ENCODE assay signal across 8 mouse cellular contexts in the genomic region with DNA sequence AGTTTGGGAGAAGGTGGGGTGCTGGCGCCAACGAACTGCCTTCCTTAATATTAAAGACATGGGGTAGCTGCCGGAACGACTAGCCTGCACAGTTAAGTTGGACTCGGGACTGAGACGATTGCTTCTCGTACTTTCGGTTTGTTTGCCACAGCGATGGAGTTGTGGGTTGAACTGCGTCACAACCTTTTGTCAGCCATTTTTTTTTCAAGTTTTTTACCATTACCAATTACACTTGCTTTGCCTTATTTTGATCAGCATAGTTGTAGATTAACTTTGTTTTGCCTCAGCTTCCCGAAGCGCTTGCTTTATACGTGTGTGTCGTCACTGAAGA. TPM values are rescaled to one million over a fixed set of nuclear protein-coding genes. Genes with fewer than 3 reads are reported as not detected.
DNase-seq lines count a peak whose midpoint lies in the region; ATAC-seq and TF ChIP-seq lines count a peak whose summit lies in the region.

No protein-coding gene starts in this region.

- peak overlapping the region; percentile 99 for H3K27ac ChIP-seq in heart, embryonic 16.5 days (ENCODE audit: low read length)
- peak overlapping the region; percentile 89 for H3K27ac ChIP-seq in hindbrain, embryonic 15.5 days (replicated peaks)
- H3K27ac ChIP-seq in midbrain, embryonic 13.5 days = peak overlapping the region; percentile 91

- CTCF ChIA-PET in Patski (lab: Charles Lee) = interaction anchor here (1.4 to 15.1 kb wide), 2 partner anchors 12 to 40 kb away, joined by 3 to 137 read pairs; a partner anchor contains a TSS

- H3K9me3 ChIP-seq in heart, embryonic 16.5 days (replicated peaks; ENCODE audit: control insufficient read depth, low read length) = no peaks in the 10 kb centered on the region
- H3K9me3 ChIP-seq in hindbrain, embryonic 15.5 days = no peaks in the 10 kb centered on the region
- no peaks in the 10 kb centered on the region for H3K9me3 ChIP-seq in midbrain, embryonic 13.5 days

- H3K27me3 ChIP-seq in heart, embryonic 16.5 days (ENCODE audit: control insufficient read depth, insufficient read depth, low read length) = no peaks in the 10 kb centered on the region
- H3K27me3 ChIP-seq in Patski = no peaks in the 10 kb centered on the region
- no peaks in the 10 kb centered on the region for H3K27me3 ChIP-seq in hindbrain, embryonic 15.5 days
- no peaks in the 10 kb centered on the region for H3K27me3 ChIP-seq in midbrain, embryonic 13.5 days

- TF ChIP-seq CTCF in Patski (IDR thresholded peaks at IDR 0.05) = no peak

- no peak for DNase-seq in heart, adult 11 months
- no peak for DNase-seq in Patski (ENCODE audit: low read depth, low spot score)
- DNase-seq in embryo, embryonic 11 days = no peak
- DNase-seq in left cerebral cortex, postnatal 4 days = no peak
- DNase-seq in spleen, postnatal 14 days (ENCODE audit: low spot score in 2 of 2) = no peak

- ATAC-seq in heart, embryonic 16.5 days (replicated peaks; ENCODE audit: extremely low read depth, insufficient read depth, low FRiP score) = peak; percentile 4; the same call in 1 of the 2 replicates
- ATAC-seq in Patski = peak; percentile 1
- no peak for ATAC-seq in hindbrain, embryonic 15.5 days (ENCODE audit: low FRiP score, low read depth)
- ATAC-seq in midbrain, embryonic 13.5 days = no peak

- in situ Hi-C loops in Patski (cut with MboI; ENCODE audit: low pct_unique_long_range_greater_than_20kb) = loop anchor here (5.0 to 25.0 kb wide), 4 partner anchors 115 to 1705 kb away; a partner anchor contains a TSS

- peak overlapping the region; percentile 95 for H3K4me2 ChIP-seq in heart, embryonic 16.5 days (ENCODE audit: low read depth, low read length)
- H3K4me2 ChIP-seq in hindbrain, embryonic 15.5 days = peak overlapping the region; percentile 100
- H3K4me2 ChIP-seq in midbrain, embryonic 13.5 days (replicated peaks) = peak overlapping the region; percentile 100

- POLR2A ChIA-PET in Patski (lab: Charles Lee) = interaction anchor here (0.6 to 1.6 kb wide), 6 partner anchors 17 to 176 kb away, joined by 3 to 4 read pairs (median 4); a partner anchor contains a TSS

- no peaks in the 10 kb centered on the region for H3K36me3 ChIP-seq in heart, embryonic 16.5 days (ENCODE audit: control insufficient read depth, insufficient read depth)
- H3K36me3 ChIP-seq in hindbrain, embryonic 15.5 days = no peaks in the 10 kb centered on the region
- H3K36me3 ChIP-seq in midbrain, embryonic 13.5 days = no peaks in the 10 kb centered on the region

- H3K4me1 ChIP-seq in heart, embryonic 16.5 days (ENCODE audit: control insufficient read depth, insufficient read depth, low read length) = peaks cover 18% of the 10 kb centered on the region
- H3K4me1 ChIP-seq in hindbrain, embryonic 15.5 days (replicated peaks) = peaks cover 23% of the 10 kb centered on the region
- peaks cover 29% of the 10 kb centered on the region for H3K4me1 ChIP-seq in midbrain, embryonic 13.5 days (replicated peaks)

- intact Hi-C loops in left cerebral cortex, postnatal 4 days (cut with DNase I) = no loop called here

- peak overlapping the region; percentile 92 for H3K9ac ChIP-seq in heart, embryonic 16.5 days (ENCODE audit: low read length)
- H3K9ac ChIP-seq in hindbrain, embryonic 15.5 days = peak overlapping the region; percentile 38
- peak overlapping the region; percentile 75 for H3K9ac ChIP-seq in midbrain, embryonic 13.5 days (replicated peaks)

- peak overlapping the region; percentile 74 for H3K4me3 ChIP-seq in heart, embryonic 16.5 days (ENCODE audit: low read length)
- peak overlapping the region; percentile 58 for H3K4me3 ChIP-seq in hindbrain, embryonic 15.5 days
- H3K4me3 ChIP-seq in midbrain, embryonic 13.5 days (replicated peaks) = peak overlapping the region; percentile 46

- 2% methylated on average over 14 of the region's 14 CpGs for WGBS in heart, embryonic 16.5 days
- WGBS in hindbrain, embryonic 15.5 days = 2% methylated on average over 14 of the region's 14 CpGs
- WGBS in midbrain, embryonic 13.5 days = 1% methylated on average over 14 of the region's 14 CpGs

RNA-seq across cellular contexts. Expression of a gene that starts 1.3 kb away (rescaled TPM):
- polyA plus RNA-seq in heart, embryonic 16.5 days (2015; fragmentation: Nextera tagmentation; extraction: Ambion mirVana) = 38.0 and 38.5 TPM in 2 replicates
- polyA plus RNA-seq in Patski (2021) = 245 TPM
- polyA plus RNA-seq in hindbrain, embryonic 15.5 days (2015; fragmentation: Nextera tagmentation; extraction: Ambion mirVana) = 7.7 and 10.4 TPM in 2 replicates
- 9.8 and 11.1 TPM in 2 replicates for polyA plus RNA-seq in midbrain, embryonic 13.5 days (2015; fragmentation: Nextera tagmentation; extraction: Ambion mirVana)
- 100 to 1,000 TPM; 154 to 166 TPM for total RNA-seq in left cerebral cortex, postnatal 4 days (2021)

RNA-seq across cellular contexts. Expression of a gene that starts 5.5 kb away (rescaled TPM):
- 3.0 and 3.8 TPM in 2 replicates for polyA plus RNA-seq in heart, embryonic 16.5 days (2015; fragmentation: Nextera tagmentation; extraction: Ambion mirVana)
- polyA plus RNA-seq in Patski (2021) = 0.73 TPM
- polyA plus RNA-seq in hindbrain, embryonic 15.5 days (2015; fragmentation: Nextera tagmentation; extraction: Ambion mirVana) = 1.1 and 1.6 TPM in 2 replicates
- polyA plus RNA-seq in midbrain, embryonic 13.5 days (2015; fragmentation: Nextera tagmentation; extraction: Ambion mirVana) = 3.2 and 4.4 TPM in 2 replicates
- 10 to 100 TPM; 39.8 to 41.0 TPM for total RNA-seq in left cerebral cortex, postnatal 4 days (2021)

RNA-seq across cellular contexts. Expression of a gene that starts 6.6 kb away (rescaled TPM):
- polyA plus RNA-seq in heart, embryonic 16.5 days (2015; fragmentation: Nextera tagmentation; extraction: Ambion mirVana) = 0.98 and 2.2 TPM in 2 replicates
- polyA plus RNA-seq in Patski (2021) = 0.41 TPM
- polyA plus RNA-seq in hindbrain, embryonic 15.5 days (2015; fragmentation: Nextera tagmentation; extraction: Ambion mirVana) = 0.54 TPM in 1 of 2 replicates, not detected in the other
- polyA plus RNA-seq in midbrain, embryonic 13.5 days (2015; fragmentation: Nextera tagmentation; extraction: Ambion mirVana) = 2.8 and 3.2 TPM in 2 replicates
- total RNA-seq in left cerebral cortex, postnatal 4 days (2021) = 10 to 100 TPM; 62.4 to 81.1 TPM

RNA-seq across cellular contexts. Expression of a gene that starts 11.0 kb away (rescaled TPM):
- 17.0 and 20.0 TPM in 2 replicates for polyA plus RNA-seq in heart, embryonic 16.5 days (2015; fragmentation: Nextera tagmentation; extraction: Ambion mirVana)
- polyA plus RNA-seq in Patski (2021) = 0.40 TPM
- 7.4 and 9.8 TPM in 2 replicates for polyA plus RNA-seq in hindbrain, embryonic 15.5 days (2015; fragmentation: Nextera tagmentation; extraction: Ambion mirVana)
- 28.4 and 31.0 TPM in 2 replicates for polyA plus RNA-seq in midbrain, embryonic 13.5 days (2015; fragmentation: Nextera tagmentation; extraction: Ambion mirVana)
- 100 to 1,000 TPM; 116 to 120 TPM for total RNA-seq in left cerebral cortex, postnatal 4 days (2021)

RNA-seq across cellular contexts. Expression of a gene that starts 12.2 kb away (rescaled TPM):
- 3.2 and 5.0 TPM in 2 replicates for polyA plus RNA-seq in heart, embryonic 16.5 days (2015; fragmentation: Nextera tagmentation; extraction: Ambion mirVana)
- 0.65 TPM for polyA plus RNA-seq in Patski (2021)
- 1.8 and 3.1 TPM in 2 replicates for polyA plus RNA-seq in hindbrain, embryonic 15.5 days (2015; fragmentation: Nextera tagmentation; extraction: Ambion mirVana)
- 6.3 and 8.7 TPM in 2 replicates for polyA plus RNA-seq in midbrain, embryonic 13.5 days (2015; fragmentation: Nextera tagmentation; extraction: Ambion mirVana)
- 100 to 1,000 TPM in 1 of 2 experiments, 10 to 100 TPM in 1; 95.4 to 102 TPM for total RNA-seq in left cerebral cortex, postnatal 4 days (2021)

Comparison
In these comparisons a context has a peak if more than half of its experiments do, and no peak if none do; other contexts are left out.
1. ATAC-seq: peak in heart, embryonic 16.5 days (single experiment) and Patski (single experiment); none in hindbrain, embryonic 15.5 days (single experiment) and midbrain, embryonic 13.5 days (single experiment).
2. H3K9ac ChIP-seq: peak in every context shown above with its lines; median percentile 92 in heart, embryonic 16.5 days; 75 in midbrain, embryonic 13.5 days; 38 in hindbrain, embryonic 15.5 days.
3. Peak in every context shown above with its lines, with median percentiles within 50 percentile points of each other: H3K27ac ChIP-seq, H3K4me2 ChIP-seq and H3K4me3 ChIP-seq.